Mouse (Mus musculus): ENCODE data around the gene Ap1ar.
A peak's percentile ranks its signal among the peaks of the same experiment; 100 is the strongest.

The Ap1ar gene

DNA sequence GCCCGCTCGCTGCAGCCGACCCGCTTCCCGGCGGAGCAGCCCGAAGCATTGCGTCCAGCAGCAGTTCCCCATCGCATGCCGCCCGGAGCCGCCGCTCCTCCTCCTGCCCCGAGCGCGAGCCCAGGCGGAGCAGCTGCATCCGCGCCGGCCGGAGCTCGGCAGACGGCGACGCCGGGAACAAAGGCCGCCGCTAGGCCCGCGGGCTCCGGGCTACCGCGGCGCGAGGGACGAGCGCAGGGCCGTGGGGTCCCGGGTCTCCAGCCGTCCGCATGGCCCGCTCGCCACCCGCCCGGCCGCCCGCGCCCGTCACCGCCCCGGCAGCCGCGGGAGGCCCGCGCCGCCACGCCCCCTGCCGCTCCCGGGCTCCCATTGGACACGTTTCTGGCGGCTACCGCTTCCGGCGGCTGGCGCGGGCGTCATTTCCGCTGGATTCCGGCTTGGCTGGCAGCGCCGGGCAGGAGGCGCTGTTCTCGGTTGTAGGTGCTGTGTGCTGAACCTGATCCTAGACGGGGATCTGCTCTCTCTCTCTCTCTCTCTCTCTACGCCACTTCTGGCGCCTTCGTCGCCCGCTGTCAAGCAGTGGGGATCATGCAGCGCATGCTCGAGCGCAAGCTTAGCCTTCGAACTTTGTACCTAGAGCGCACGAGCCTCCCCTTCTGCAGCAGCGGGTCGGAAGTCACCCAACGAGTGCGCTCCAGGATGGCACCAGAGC is at the start of gene Ap1ar:
Ap1ar (minus strand) TSS at position 370 of the 712 bp plus-strand sequence.
- peak; percentile 95 to 98 for DNase-seq (ENCODE audit: low spot score in 2 of 2)

DNA sequence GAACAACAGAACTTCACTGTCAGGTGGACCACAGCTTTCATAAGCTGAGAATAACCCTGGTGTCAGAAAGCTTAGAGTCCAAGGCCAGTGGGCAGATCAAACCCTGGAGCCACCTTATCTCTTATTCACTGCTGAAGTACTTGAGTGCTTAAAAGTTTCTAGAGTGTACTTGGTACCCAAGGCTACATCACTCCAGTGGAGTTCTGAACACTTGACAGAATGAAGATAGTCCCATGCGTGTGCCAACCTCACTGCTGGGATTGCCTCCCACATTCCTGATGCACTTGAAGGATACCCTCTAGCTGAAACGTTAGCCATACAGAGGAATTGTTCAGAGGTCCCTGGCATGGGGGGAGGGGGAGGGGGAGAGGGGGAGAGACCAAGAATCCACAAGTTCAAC is 44.4 kb upstream of the Ap1ar start:
- no peak for DNase-seq (ENCODE audit: low spot score in 2 of 2)

DNA sequence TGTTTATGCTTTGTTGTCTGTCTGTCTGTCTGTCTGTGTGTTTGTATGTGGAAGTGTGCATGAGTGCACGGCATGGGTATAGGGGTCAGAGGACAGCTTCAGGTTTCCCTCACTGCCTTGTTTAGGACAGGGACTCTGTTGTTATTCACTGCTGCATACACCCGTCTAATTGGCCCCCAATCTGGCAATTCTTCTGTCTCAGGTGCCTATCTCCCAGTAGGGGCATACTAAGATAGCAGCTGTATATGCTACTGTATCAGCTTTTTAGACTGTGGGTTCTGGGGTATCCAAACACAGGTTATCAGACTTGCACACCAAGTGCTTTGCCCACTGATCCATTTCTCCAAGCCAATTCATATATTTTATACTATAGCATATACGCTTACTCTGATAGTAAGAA is 42.6 kb upstream of the Ap1ar start:
- no peak for DNase-seq (ENCODE audit: low spot score in 2 of 2)

DNA sequence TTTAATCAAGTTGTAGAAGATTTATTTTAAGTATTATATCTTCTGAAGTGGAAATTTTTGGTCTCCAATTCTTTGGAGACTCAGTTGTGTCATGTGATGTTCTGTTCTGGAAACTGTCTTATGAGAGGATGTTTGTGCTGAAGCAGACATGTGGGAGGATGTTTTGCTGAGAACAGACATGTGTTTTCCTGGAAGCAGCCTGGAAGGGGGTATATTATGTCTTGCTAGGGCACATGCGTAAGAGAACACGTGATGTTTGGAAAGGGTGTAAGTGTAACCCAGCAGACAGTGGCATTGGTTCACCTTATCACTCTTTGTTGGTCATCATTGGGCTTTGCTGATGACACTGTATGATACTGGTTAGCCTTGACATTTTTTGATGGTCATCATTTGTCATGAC is 38.2 kb upstream of the Ap1ar start:
- DNase-seq (ENCODE audit: low spot score in 2 of 2) = no peak

DNA sequence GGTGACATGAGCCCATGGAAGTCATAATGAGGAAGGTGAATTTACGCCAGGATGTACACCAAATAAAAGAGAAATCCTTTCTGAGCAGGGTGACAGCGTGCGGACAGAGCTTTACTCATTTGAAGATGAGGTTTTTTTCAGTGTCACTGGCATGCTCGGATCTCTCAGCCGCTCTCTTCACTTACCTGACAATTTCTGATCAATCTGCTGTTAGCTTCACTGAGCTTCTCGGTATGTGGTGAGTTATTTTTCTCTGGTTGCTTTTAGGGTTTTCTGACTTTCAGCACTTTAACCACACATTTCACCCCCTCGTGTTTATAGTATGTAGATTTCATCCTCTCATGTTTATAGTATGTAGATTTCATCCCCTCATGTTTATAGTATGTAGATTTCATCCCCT is 37.7 kb upstream of the Ap1ar start:
- no peak for DNase-seq (ENCODE audit: low spot score in 2 of 2)

DNA sequence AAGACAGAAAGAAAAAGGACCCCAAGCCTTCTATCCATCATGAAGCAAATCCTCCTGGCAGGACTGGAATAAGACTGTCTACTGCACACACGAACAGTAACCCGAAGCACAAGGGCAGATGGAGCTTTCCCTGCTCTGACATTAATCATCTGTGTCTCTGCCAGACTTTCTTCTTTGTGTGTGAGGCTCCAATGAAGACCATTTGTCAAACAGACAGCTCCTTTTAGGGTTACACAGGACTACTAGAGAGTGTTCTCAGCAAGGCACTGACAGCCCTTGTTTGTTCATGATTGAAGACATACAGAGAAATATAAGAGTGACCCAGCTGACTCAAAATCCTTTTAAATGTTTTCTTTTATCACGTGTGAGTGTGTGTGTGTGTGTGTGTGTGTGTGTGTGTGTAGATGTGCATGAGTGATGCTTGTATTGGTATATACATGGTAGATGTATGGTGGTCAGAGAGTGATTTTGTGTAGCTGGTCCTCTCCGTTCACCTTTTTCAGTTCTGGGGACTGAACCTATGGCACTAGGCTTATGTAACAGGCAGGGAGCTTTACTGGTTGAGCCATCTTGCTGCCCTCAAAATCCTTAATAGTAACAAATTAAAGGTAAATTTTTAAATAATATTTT is 37.0 kb upstream of the Ap1ar start:
- DNase-seq (ENCODE audit: low spot score in 2 of 2) = no peak

DNA sequence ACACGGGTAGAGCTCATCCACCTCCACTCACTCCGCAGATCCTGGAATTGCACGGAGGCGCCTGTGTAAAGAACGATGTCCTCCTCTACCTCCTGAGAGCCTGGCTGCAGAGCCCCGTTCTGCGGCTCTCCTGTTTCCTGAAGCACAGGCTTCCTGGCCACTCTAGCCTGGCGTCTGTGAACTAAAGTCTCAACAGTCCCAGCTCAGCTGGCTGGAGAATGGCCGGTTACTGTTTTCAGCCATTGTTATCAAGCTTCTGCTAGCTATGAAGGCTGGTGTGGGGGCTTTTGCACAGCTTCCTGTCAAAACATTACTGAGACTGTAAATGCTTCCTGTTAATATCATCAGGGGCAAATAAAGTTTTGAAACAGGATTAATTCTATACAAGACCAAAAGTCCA is 34.3 kb upstream of the Ap1ar start:
- no peak for DNase-seq (ENCODE audit: low spot score in 2 of 2)

DNA sequence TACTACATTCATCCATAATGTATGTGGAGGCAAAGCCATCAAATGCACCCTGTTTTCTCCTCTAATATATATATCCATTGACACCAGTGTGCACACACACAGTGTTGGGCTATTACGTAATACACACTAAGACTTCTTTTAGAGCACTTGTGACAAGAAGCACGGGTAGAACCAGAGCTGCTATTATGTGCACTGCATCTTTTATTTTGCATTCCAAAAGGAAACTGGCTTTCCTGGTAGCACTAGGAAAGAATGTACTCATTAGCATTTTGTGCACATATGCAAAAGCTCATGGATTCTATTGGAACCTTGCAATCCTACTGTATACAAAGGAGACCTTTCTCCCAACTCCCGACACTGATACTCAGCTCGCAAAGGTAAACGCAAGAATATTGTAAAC is 31.6 kb upstream of the Ap1ar start:
- DNase-seq (ENCODE audit: low spot score in 2 of 2) = no peak

DNA sequence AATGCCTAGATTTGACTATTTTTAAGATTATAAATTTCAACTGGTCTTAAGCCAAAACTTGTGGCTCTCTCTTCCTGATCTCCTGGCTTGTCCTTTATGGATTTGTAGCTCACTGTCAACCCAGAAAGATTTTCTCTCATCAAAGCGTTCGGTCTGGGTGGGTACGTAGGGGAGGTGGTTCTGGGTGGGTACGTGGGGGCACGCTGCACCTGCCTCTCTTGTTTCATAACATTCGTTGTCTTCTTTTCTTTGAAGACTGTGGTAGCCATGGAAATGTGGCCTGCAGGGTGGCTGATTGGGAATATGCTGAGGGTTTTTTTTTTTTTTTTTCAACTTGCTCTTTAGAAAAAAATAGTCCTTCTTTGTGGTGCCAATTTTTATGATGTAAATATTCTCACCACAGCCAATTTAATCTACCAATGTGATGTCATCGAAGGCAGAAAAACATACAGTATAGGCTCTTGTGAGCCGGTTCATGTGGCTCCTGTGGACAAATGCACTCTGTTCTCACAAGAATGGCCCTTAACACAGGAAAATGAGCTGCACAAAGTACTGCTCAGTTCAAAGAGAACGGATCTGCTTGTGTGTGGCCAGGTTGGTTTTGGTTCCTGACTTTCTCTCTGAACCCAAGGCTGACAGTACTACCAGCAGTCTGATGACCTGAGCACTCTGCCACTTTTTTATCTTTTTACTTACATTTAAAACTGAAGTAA is 30.9 kb upstream of the Ap1ar start:
- no peak for DNase-seq (ENCODE audit: low spot score in 2 of 2)

DNA sequence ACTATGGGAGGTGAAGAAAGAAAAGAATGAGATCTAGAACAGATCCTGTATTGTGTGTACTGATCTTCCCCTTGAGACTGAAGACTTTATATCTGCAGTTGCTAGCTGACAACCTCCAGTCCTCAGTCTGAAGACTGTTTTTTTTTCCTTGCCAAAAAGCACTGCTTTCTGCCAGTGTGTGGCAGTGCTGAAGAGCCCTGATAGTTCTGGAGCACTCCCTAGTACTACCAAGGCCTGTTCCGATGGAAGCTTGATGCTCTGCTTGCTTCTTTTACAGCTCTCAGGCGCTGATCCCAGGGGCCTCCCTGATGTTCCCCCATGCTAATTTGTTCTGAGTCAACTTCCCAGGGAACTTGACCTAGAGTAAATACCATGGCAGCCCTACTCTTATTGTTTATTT is 26.9 kb upstream of the Ap1ar start:
- DNase-seq (ENCODE audit: low spot score in 2 of 2) = no peak

DNA sequence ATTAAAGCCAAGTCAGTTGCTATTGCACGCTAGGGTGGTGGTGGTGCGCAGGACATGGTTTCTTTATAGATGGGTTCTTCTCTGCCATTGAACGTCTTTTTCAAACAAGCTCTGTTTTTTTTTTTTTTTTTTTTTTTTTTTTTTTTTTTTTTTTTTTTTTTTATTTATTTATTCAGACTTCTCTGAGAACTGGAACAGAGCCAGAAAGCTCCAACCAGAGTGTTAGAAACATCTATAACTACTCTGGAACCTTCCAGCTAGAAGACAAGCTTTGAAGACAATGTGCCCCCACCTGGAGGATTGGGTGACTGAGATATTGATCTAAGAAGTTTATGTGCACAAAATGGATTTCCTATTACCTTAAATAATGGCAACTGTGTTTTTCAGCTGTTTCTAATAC is 26.2 kb upstream of the Ap1ar start:
- DNase-seq (ENCODE audit: low spot score in 2 of 2) = no peak

DNA sequence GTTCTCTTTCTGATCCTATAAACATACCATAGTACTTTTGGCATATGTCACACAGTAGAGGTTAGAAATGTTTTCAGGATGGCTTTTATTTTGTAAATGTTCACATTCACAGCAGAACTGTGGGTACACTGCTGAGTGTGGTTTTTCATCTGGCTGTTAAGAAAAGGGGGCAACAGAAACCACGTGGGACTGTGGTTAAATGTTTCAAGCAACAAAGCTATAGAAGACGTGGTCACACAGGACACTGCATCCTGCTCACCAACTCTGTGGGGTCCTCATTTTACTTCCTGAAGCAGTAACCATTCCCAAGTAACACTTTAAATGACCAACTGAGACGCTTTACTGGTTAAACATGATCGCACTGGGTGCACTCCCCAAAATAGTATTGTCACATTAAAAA is 25.2 kb upstream of the Ap1ar start:
- no peak for DNase-seq (ENCODE audit: low spot score in 2 of 2)

DNA sequence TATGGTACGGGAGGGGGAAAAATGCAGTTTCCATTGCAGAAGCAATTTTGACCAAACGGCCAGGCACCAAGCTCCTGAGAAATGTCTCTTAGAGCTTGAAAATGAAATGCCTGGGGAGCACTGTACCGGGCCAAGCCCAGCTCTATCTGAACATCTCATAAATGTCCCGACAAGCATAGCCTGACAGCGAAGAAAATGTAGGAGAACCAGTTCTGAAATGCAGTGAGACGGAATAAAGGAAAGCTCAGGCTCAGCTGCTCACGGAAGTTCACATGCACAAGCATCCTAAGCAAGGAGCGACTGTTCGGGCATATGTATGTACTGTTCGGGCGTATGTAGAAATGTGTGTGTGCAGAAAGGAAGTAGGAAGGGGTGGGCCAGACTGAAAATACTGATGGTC is 24.0 kb upstream of the Ap1ar start:
- no peak for DNase-seq (ENCODE audit: low spot score in 2 of 2)

DNA sequence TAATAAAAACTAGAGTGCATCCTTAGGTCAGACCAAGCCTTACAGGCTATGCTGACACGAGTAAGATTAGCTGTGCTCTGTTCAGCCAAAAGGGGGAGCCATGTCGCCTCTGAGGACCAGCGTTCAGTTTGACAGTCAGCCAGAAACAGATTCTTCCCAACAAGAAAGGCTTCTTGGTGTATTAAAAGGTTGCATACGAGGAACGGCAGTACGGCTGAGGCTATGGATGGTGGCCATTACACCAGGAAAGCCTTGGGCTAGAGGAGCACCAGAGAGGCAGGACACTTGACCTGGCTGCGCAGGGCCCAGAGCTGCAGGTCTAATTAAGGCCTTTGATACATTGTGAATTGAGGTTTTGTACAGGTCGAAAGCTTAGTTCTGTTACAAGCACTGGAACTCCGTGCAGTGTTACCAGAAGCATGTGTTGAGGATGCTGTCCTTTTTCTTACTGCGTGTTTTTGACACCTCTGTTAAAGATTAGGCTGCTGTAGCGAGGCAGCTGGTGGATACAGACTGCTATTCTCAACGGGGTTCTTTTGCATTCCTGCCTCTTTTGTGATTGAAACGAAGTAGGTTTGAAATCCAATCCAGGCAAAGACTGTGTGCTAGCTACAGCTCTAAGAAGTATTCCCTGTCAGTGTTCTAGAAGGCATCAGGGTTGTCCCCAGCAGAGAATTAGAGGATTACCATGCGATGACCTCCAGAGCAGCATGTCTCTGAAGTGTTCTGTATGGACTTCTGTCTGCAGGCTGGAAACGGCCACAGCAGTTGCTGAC is 16.3 kb upstream of the Ap1ar start:
- DNase-seq (ENCODE audit: low spot score in 2 of 2) = peak; percentile 69 to 83

DNA sequence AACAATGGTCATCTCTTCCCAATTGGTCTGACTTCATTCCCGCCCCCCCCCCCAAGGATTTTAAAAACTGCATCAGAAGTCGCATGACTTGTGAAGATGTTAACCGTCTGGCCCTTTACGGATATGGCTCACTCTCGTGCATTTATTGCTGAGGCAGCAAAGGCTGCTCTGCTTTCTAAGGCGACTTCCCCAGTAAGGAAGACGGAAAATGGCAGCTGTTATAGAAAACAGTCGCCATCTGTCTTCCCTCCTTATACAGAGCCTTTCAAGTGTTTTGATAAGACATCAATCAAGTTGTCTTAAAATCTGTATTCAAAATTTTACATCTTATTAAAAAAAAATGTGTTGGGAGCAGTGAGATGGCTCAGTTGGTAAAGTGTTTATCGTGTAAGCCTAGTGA is 15.4 kb upstream of the Ap1ar start:
- DNase-seq (ENCODE audit: low spot score in 2 of 2) = no peak

DNA sequence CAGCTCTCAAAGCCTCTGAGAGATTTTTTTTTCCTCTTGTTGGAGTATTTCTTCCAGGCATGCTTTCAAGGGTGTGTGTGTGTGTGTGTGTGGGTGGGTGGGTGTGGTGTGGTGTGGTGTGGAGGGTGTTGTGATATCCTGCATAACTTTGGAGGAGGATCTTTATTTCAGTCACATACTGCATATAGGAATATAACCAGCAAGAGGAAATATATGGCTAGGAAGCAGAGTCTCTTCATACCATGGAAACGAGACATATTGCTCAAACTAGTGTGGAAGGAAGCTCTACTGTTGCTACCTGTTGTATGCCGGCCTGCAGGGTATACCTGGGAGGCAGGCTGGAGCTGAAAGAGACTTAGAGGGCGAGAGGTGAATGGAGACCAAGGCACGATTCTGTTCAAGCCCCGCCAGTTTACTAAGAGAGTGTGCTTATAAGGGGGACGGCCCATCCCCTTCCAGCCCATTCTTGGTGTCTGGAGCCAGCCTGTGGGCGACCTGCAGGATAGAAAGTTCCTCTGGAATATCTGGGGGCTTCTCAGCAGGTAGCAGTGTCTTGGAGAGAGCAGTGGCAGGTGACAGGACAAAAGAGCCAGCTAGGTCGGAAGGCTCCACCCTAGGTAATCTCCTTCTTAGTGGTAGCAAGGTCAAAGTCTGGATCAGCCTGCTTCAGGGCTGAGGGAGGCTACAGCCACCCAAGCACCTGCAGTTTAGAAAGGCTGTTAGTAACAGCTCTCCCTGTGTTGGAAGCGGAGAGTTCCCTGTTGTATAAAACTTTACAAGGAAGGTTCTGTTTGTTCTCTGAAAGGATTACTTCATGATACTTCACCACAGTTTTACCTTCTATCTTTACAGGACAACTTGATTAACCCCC is 13.7 kb upstream of the Ap1ar start:
- DNase-seq (ENCODE audit: low spot score in 2 of 2) = no peak

DNA sequence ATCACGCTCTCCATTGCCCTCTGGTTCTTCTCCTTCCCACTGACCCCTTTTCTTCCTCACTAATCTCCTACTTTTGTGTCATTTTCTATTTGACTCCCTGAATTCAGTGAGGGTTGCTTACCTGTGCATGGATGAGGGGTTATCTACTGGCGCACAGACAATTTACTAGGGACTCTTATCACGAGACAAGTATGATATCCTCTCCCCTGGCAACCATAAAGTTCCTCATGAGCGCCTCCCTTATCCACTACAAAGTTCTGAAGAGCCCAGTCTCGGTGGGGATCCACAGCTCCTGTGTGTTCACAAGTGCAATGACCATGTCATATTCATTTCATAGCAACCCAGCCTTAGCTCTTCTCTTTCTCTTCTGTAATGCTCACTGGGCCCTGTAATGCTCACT is 12.6 kb upstream of the Ap1ar start:
- DNase-seq (ENCODE audit: low spot score in 2 of 2) = no peak

DNA sequence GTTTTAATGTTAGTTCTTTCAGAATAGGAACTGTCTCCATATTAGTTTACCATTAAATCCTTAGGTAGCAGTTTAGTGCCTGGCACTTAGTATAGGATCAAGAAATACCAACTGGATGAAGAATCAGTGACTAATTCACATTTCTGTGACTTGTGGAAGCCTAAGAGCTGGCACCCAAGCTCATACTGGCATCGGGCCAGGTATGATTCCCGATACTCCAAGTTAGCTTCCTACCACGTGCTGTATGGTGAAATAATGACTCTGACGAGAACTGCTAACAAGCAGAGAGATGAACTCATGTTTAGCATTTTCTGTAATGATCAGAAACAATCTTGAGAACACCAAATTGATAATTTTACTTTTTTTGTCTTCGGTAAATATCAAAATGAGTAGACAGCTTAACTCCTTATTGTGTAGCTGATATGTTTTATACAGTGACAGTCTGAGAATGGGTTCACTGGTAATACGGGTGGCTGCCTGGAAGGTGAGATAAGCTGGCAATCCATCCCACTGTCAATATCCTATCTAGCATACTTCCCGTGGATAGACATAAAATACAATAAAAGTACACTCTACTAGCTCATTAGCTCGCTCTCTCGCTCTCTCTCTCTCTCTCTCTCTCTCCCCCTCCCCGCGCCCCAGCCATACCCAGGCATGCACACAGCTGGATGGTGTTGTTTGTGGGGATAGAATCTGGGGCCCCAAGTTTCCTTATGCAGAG is 10.9 kb upstream of the Ap1ar start:
- DNase-seq (ENCODE audit: low spot score in 2 of 2) = no peak

DNA sequence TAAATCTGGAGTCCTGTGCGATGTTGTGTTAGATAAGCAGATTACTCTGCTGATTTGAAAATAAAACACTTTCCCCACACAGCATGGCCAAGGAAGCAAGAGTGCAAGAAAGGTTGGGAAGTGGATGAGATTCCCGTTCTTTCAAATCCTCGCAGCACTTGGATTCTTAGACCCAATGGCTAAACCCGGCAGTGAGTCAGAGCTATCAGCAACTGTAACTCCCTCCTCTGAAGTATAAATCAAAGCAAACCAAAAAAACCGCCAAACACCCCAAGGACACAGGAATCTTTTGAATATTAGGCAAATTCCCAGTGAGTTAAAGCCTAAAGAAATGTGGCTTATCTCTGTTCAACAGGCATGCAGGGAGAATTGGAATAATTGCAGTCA is 6.6 kb upstream of the Ap1ar start:
- no peak for DNase-seq (ENCODE audit: low spot score in 2 of 2)

DNA sequence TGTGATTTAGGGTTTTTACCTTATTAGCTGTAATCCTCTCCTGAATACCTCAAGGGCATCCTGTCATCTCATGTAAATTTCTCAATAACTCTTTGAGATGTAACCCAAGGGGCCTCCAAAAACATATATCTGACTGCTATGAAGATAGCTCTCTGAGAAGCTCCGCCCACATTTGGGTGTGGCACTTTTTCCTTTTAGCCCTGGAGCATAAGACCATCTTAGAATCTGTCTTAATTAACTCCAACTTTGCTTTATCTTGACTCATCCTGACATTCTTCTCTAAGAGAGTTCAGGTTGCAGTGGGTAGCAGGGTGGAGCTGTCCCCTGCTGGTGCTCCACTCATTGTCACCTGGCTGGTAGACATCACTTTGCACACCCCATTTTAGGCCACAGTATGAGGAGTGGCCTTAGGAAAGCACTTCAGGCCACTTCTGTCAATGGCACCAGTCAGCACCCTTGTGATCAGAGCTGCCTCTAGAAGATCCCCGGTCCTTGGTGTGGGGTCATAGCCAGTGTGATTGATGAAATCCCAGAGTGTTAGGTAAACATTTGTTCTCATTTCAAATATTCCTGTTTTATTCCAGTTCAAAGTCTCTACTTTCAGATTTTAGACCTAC is 6.1 kb upstream of the Ap1ar start:
- DNase-seq (ENCODE audit: low spot score in 2 of 2) = no peak
